Mouse (Mus musculus) CD4-positive helper T cell, adult 2 months (primary cell): Measurements from ENCODE around the gene 1110059E24Rik.
A peak's percentile ranks its signal among the peaks of the same experiment; 100 is the strongest.

ENCODE experiments used
- DNase-seq: peaks from one replicate; pipeline ENCODE4 v3.0.0-alpha.2; 2012; ENCODE audit warnings: low read depth, missing footprints, low spot score

Gene 1110059E24Rik

DNA sequence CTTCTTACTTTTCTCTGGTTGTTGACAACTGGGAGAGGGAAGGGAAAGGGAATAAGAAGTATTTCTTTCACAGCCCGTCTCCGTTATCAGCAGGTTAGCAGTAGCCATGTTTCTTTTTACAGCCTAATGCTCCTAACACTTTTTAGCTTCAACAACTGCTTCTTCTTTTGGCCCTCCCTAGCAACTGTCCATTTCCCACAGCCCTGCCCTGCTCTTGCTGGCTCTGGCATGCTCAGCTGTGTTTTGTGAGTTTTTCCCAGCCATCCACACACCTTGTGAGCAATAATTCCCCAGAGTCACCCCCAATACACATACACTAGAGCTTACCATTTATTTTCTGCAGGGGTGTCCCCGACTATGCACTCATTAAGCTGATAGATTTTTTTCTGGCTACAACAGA is 75.3 kb downstream of the 1110059E24Rik start:
- DNase-seq, result no peak

- DNase-seq, result no peak
These were observed 80.8 kb downstream of the 1110059E24Rik start for GRCm38 (mm10) chr19:21571986-21572385.

- DNase-seq, result peak; percentile 77
These were observed 81.4 kb downstream of the 1110059E24Rik start for GRCm38 (mm10) chr19:21571223-21571980.

DNA sequence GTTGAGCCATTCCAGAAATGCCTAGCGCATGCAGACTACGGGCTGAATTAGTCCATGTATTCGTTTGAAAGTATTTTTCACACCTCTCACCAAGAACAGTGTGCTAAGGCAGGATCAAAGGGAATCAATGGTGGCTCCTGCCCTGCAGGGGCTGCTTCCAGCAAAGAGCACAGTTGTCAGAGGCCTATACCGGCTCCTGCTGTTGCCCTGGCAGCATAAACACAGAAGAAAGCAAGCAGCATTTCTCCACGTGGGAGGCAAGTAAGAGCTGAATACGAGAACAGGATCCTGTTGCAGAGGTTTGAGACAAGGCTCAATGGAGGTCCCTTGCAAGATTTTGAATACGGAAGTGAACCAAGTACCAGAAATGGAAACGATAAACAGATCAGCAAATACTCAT is 82.0 kb downstream of the 1110059E24Rik start:
- DNase-seq, result no peak

GRCm38 (mm10) chr19:21568528-21569185 is 84.1 kb downstream of the 1110059E24Rik start:
- DNase-seq, result no peak

- no peak for DNase-seq
These were observed 84.8 kb downstream of the 1110059E24Rik start for GRCm38 (mm10) chr19:21567933-21568332.

DNA sequence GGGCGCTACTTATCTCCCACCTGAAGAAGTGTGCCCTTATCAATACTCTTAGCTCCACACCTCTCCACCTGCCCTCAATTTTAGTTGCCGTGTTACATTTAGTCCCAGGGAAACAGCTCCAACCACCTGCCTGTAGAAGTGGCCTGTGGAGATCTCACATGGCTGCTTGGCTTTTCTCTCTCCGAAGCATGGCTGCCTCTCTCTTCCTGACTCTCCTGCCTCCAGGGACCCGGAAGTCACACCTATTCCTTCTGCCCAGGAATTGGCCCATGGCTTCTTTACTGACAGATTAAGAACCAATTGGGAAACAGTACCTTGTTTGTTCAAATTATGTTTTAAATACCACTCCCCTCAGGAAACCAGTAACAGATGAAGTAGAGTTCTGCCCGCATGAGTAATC is 86.3 kb downstream of the 1110059E24Rik start:
- no peak for DNase-seq

- DNase-seq, result no peak
These were observed 88.3 kb downstream of the 1110059E24Rik start for GRCm38 (mm10) chr19:21564461-21564797.

- peak; percentile 75 for DNase-seq
These were observed 88.9 kb downstream of the 1110059E24Rik start for GRCm38 (mm10) chr19:21563789-21564460.

GRCm38 (mm10) chr19:21562996-21563395 is 89.8 kb downstream of the 1110059E24Rik start:
- no peak for DNase-seq

- DNase-seq, result no peak
These were observed 100.0 kb downstream of the 1110059E24Rik start for GRCm38 (mm10) chr19:21552801-21553200.

DNA sequence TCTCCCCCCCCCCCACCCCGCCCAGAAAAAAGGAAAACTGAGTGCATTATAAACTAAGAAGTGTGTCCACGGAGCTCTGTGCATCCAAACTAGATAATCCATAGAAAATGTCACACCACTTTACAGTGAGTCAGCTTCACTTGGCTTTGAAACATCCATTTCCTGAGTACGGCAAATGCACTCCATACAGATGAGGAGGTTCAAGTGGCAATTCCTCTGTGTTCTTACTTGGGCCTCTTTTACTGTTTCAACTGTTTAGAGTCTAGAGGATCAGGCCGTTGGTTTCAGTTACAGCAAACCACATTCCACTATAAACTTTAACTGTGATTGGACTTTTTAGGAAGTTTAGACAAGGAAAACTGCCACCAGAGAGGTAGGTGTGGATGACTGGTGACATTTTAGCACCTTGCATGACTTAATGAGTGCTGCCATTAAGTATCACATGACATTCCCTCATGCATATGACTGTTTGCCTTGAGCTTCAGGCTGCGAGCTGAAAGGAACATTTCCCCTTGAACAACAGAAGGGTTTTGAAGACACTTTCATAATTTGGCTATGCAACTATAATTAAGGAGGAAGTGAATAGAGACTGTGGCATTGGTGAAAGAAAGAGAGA is 100.7 kb downstream of the 1110059E24Rik start:
- DNase-seq, result no peak

- DNase-seq, result peak; percentile 37
These were observed 103.1 kb downstream of the 1110059E24Rik start for GRCm38 (mm10) chr19:21549713-21550112.

DNA sequence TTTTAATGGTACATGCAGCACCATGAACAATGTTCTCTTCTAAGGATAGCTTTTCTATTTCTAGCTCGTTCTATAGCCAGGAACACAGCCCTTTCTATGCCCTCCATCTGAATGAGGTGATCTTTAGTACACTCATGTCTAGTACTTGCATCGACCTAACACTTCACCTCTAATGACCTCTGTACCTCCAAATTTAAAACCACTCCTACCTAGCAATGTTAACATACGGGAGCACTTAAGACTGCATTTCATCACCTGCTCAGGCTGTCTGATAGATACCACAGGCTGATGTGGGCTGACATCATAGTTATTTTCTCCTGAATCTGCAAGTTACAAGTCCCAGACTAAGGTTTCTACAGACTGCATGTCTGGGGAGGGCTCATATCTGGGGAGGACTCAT is 103.8 kb downstream of the 1110059E24Rik start:
- no peak for DNase-seq

- no peak for DNase-seq
These were observed 115.7 kb downstream of the 1110059E24Rik start for GRCm38 (mm10) chr19:21537125-21537524.
